Comparison of ENCODE assay signal across 8 mouse cellular contexts in the genomic region with DNA sequence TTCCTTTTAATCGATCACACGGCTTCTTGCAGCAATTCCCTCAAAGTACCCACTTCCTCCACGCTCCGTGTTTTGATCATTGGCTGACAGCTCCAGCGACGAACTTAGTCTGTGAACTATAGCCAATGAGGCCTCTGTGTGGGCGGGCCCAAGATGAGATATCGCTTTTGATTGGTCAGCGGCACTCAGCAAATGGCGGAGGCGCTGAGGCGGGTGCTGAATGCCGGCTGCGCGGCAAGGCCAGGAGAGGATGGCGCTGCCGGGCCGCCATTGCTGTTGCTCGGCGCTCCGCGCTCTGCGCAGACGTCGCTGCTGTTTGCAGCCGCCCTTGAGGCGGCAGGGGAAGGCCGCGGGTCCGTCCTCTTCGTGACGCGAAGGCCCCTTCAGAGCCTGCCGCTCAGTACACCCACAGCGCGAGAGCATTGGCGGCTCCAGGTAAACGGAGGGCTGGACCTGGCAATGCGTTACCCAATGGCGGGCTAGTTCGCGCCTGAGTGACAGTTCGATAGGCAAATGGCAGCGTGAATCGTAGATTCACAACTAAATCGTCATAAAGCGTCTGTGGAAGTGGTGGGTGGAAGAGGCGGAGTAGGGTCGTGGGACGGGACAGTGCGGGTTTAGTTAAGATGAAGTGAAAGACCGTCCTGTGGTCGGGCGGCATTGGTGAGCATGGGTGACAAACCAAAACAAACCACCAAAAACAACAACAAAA. TPM values are rescaled to one million over a fixed set of nuclear protein-coding genes. Genes with fewer than 3 reads are reported as not detected.
DNase-seq lines count a peak whose midpoint lies in the region; ATAC-seq and TF ChIP-seq lines count a peak whose summit lies in the region.

Swsap1 (plus strand) TSS at position 186 of the 712 bp plus-strand sequence.

- ATAC-seq in embryonic facial prominence, embryonic 13.5 days (ENCODE audit: insufficient number of reproducible peaks, insufficient read depth, low FRiP score, low TSS enrichment, low read depth) = peak; percentile 98
- ATAC-seq in limb, embryonic 12.5 days (ENCODE audit: insufficient number of reproducible peaks, insufficient read depth, low FRiP score, low TSS enrichment, low read depth) = peak; percentile 97
- peak; percentile 98 for ATAC-seq in midbrain, embryonic 15.5 days (replicated peaks)

- TF ChIP-seq POLR2A in kidney, adult 2 months (IDR thresholded peaks at IDR 0.05; ENCODE audit: low read depth, low read length) = peak; percentile 18
- TF ChIP-seq POLR2A in spleen, adult 2 months (IDR thresholded peaks at IDR 0.05; ENCODE audit: low read depth, low read length) = peak; percentile 44; the same call in 1 of the 2 replicates

- peak; percentile 96 for DNase-seq in 3134 (ENCODE audit: extremely low read depth, insufficient read length, low spot score)
- peak; percentile 96 to 97 for DNase-seq in adrenal gland, postnatal 36 days
- DNase-seq in heart, adult 18-20 months = peak; percentile 99 to 100
- peak; percentile 99 for DNase-seq in kidney, adult 2 months
- peak; percentile 98 to 99 for DNase-seq in spleen, adult 2 months (ENCODE audit: low read depth in 1 of 2, low spot score in 2 of 2)

- under 1% methylated on average over 53 of the region's 54 CpGs for WGBS in embryonic facial prominence, embryonic 13.5 days
- under 1% methylated on average over 54 of the region's 54 CpGs for WGBS in kidney, adult 2 months
- WGBS in limb, embryonic 12.5 days = under 1% methylated on average over 54 of the region's 54 CpGs
- under 1% methylated on average over 54 of the region's 54 CpGs for WGBS in midbrain, embryonic 15.5 days
- WGBS in spleen, adult 2 months = under 1% methylated on average over 54 of the region's 54 CpGs

- H3K4me1 ChIP-seq in embryonic facial prominence, embryonic 13.5 days = peaks cover 10% of the 10 kb centered on the region
- H3K4me1 ChIP-seq in kidney, adult 2 months (ENCODE audit: control insufficient read depth, insufficient read depth, low read length) = peaks cover 7% of the 10 kb centered on the region
- peaks cover 9% of the 10 kb centered on the region for H3K4me1 ChIP-seq in limb, embryonic 12.5 days (replicated peaks)
- peaks cover 35% of the 10 kb centered on the region for H3K4me1 ChIP-seq in midbrain, embryonic 15.5 days
- peaks cover 3% of the 10 kb centered on the region; the same call in 1 of the 2 replicates for H3K4me1 ChIP-seq in spleen, adult 2 months (ENCODE audit: control insufficient read depth, insufficient read depth, insufficient read length)

- peak within 1 kb of the TSS; percentile 91 for H3K27ac ChIP-seq in embryonic facial prominence, embryonic 13.5 days
- peak within 1 kb of the TSS; percentile 91 for H3K27ac ChIP-seq in kidney, adult 2 months (ENCODE audit: insufficient read depth, low read depth, low read length)
- peak within 1 kb of the TSS; percentile 90 for H3K27ac ChIP-seq in limb, embryonic 12.5 days
- H3K27ac ChIP-seq in midbrain, embryonic 15.5 days = peak within 1 kb of the TSS; percentile 97
- peak within 1 kb of the TSS; percentile 96 for H3K27ac ChIP-seq in spleen, adult 2 months (ENCODE audit: insufficient read depth, low read length)

- TF ChIP-seq CTCF in kidney, adult 2 months (conservative IDR thresholded peaks at IDR 0.05; ENCODE audit: insufficient read depth, insufficient read length, low read depth, low read length) = no peak
- no peak for TF ChIP-seq CTCF in spleen, adult 2 months (IDR thresholded peaks at IDR 0.05; ENCODE audit: extremely low read depth, insufficient read depth, insufficient read length, insufficient replicate concordance)

- peak within 1 kb of the TSS; percentile 71 for H3K4me2 ChIP-seq in embryonic facial prominence, embryonic 13.5 days
- H3K4me2 ChIP-seq in limb, embryonic 12.5 days = peak within 1 kb of the TSS; percentile 67
- peak within 1 kb of the TSS; percentile 74 for H3K4me2 ChIP-seq in midbrain, embryonic 15.5 days

- peak within 1 kb of the TSS; percentile 82 for H3K9ac ChIP-seq in embryonic facial prominence, embryonic 13.5 days
- peak within 1 kb of the TSS; percentile 75 for H3K9ac ChIP-seq in limb, embryonic 12.5 days (replicated peaks)
- peak within 1 kb of the TSS; percentile 77 for H3K9ac ChIP-seq in midbrain, embryonic 15.5 days

- H3K9me3 ChIP-seq in embryonic facial prominence, embryonic 13.5 days = no peaks in the 10 kb centered on the region
- no peaks in the 10 kb centered on the region for H3K9me3 ChIP-seq in limb, embryonic 12.5 days
- no peaks in the 10 kb centered on the region for H3K9me3 ChIP-seq in midbrain, embryonic 15.5 days

- peaks cover 7% of the 10 kb centered on the region; the same call in 1 of the 2 replicates for H3K36me3 ChIP-seq in embryonic facial prominence, embryonic 13.5 days
- H3K36me3 ChIP-seq in kidney, adult 2 months (ENCODE audit: control insufficient read depth, insufficient read depth, low read length) = no peaks in the 10 kb centered on the region
- H3K36me3 ChIP-seq in limb, embryonic 12.5 days = no peaks in the 10 kb centered on the region
- no peaks in the 10 kb centered on the region for H3K36me3 ChIP-seq in midbrain, embryonic 15.5 days (replicated peaks)
- peaks cover 2% of the 10 kb centered on the region; the same call in 1 of the 2 replicates for H3K36me3 ChIP-seq in spleen, adult 2 months (ENCODE audit: control insufficient read depth, insufficient read depth, low read length)

- H3K4me3 ChIP-seq in embryonic facial prominence, embryonic 13.5 days = peak within 1 kb of the TSS; percentile 72
- peak within 1 kb of the TSS; percentile 64 for H3K4me3 ChIP-seq in kidney, adult 2 months (ENCODE audit: insufficient read depth, low read depth, low read length)
- H3K4me3 ChIP-seq in limb, embryonic 12.5 days (replicated peaks) = peak within 1 kb of the TSS; percentile 70
- peak within 1 kb of the TSS; percentile 69 for H3K4me3 ChIP-seq in midbrain, embryonic 15.5 days
- peak within 1 kb of the TSS; percentile 97 for H3K4me3 ChIP-seq in spleen, adult 2 months (ENCODE audit: extremely low read depth, insufficient read depth, insufficient read length)

- peaks cover 20% of the 10 kb centered on the region for H3K27me3 ChIP-seq in embryonic facial prominence, embryonic 13.5 days
- no peaks in the 10 kb centered on the region for H3K27me3 ChIP-seq in kidney, adult 2 months (replicated peaks; ENCODE audit: control insufficient read depth, insufficient read depth, low read length)
- H3K27me3 ChIP-seq in limb, embryonic 12.5 days = peaks cover 24% of the 10 kb centered on the region
- H3K27me3 ChIP-seq in midbrain, embryonic 15.5 days (replicated peaks) = peaks cover 19% of the 10 kb centered on the region
- no peaks in the 10 kb centered on the region; the same call in 1 of the 2 replicates for H3K27me3 ChIP-seq in spleen, adult 2 months (ENCODE audit: control insufficient read depth, insufficient read depth, low read length)

RNA-seq across cellular contexts. Expression of gene Swsap1, which starts in this region (rescaled TPM):
- 10 to 100 TPM; 12.4 to 18.3 TPM for total RNA-seq in adrenal gland, postnatal 36 days (2021)
- 5.2 and 7.3 TPM in 2 replicates for polyA plus RNA-seq in embryonic facial prominence, embryonic 13.5 days (2015; fragmentation: Nextera tagmentation; extraction: Ambion mirVana)
- 1 to 10 TPM; 7.6 to 7.8 TPM for total RNA-seq in heart, adult 18-20 months (2021)
- 10.5 and 10.9 TPM in 2 replicates for polyA plus RNA-seq in kidney, adult 2 months (2012; rRNA removed)
- polyA plus RNA-seq in limb, embryonic 12.5 days (2016; fragmentation: Nextera tagmentation; extraction: Ambion mirVana) = 7.3 and 7.4 TPM in 2 replicates
- 10.5 TPM in 2 replicates for polyA plus RNA-seq in midbrain, embryonic 15.5 days (2015; fragmentation: Nextera tagmentation; extraction: Ambion mirVana)
- 6.5 and 7.4 TPM in 2 replicates for polyA plus RNA-seq in spleen, adult 2 months (2012; rRNA removed)

Comparison
In these comparisons a context has a peak if more than half of its experiments do, and no peak if none do; other contexts are left out.
1. Peak in every context shown above with its lines: DNase-seq, ATAC-seq, H3K4me3 ChIP-seq and H3K27ac ChIP-seq.